Mouse (Mus musculus) liver, embryonic 14.5 days (tissue): ENCODE measurements around the gene Ropn1l. TPM values are rescaled to one million over a fixed set of nuclear protein-coding genes. Genes with fewer than 3 reads are reported as not detected.

Experiments
- ATAC-seq: fragments of 200-750 bp; cut with Nextera tagmentation; 2 replicates; pipeline ENCODE4 v1.8.0; 2017; ENCODE audit warnings: moderate number of reproducible peaks, mild to moderate bottlenecking, moderate library complexity; ENCODE audit not compliant: insufficient read depth
- DNase-seq, 3 experiments: peaks; one replicate each; pipeline ENCODE4 v3.0.0-alpha.2; 2012 to 2013; ENCODE audit warnings: low read depth in 3 of 3, low spot score in 3 of 3
- H3K27ac ChIP-seq: fragments of 300-500 bp; sonication (generic); 2 replicates; pipeline ENCODE4 v1.5.1; 2014; ENCODE audit warnings: moderate library complexity, mild to moderate bottlenecking, control low read depth, inconsistent platforms
- H3K27me3 ChIP-seq: fragments of 300-500 bp; sonication (generic); 2 replicates; pipeline ENCODE4 v1.6.1; 2014; ENCODE audit warnings: mild to moderate bottlenecking, low read length, moderate library complexity; ENCODE audit not compliant: control insufficient read depth, insufficient read depth
- H3K36me3 ChIP-seq: fragments of 300-500 bp; sonication (generic); replicated peaks from 2 replicates; pipeline ENCODE4 v1.6.1; 2014; ENCODE audit warnings: low read depth; ENCODE audit not compliant: control insufficient read depth, insufficient read depth
- H3K4me1 ChIP-seq, 2 experiments: fragments of 200-500 bp in 1 of 2; fragments of 300-500 bp in 1 of 2; sonication (generic) in 1 of 2; replicated peaks; 2 replicates each; pipeline ENCODE4 v1.6.1; 2012 to 2014; ENCODE audit warnings: antibody characterized with exemption in 1 of 2, inconsistent platforms in 1 of 2, low read length in 1 of 2; ENCODE audit not compliant: control insufficient read depth in 2 of 2, insufficient read depth in 2 of 2
- H3K4me2 ChIP-seq: fragments of 300-500 bp; sonication (generic); 2 replicates; pipeline ENCODE4 v1.6.1; 2014; ENCODE audit warnings: low read depth, mild to moderate bottlenecking, control low read depth, moderate library complexity
- H3K4me3 ChIP-seq, 2 experiments: fragments of 200-500 bp in 1 of 2; fragments of 300-500 bp in 1 of 2; sonication (generic) in 1 of 2; 2 replicates each; pipeline ENCODE4 v1.5.1; 2012 to 2014; ENCODE audit warnings: low read depth in 2 of 2, low read length in 2 of 2, mild to moderate bottlenecking in 2 of 2, control low read depth in 1 of 2, inconsistent platforms in 1 of 2, moderate library complexity in 1 of 2; ENCODE audit not compliant: insufficient read depth in 1 of 2
- H3K9ac ChIP-seq: fragments of 300-500 bp; sonication (generic); replicated peaks from 2 replicates; pipeline ENCODE4 v1.6.1; 2014; ENCODE audit warnings: mild to moderate bottlenecking, control low read depth, moderate library complexity
- H3K9me3 ChIP-seq: fragments of 300-500 bp; sonication (generic); 2 replicates; pipeline ENCODE4 v1.6.1; 2016; ENCODE audit warnings: low read length, mixed read lengths; ENCODE audit not compliant: control insufficient read depth
- CTCF ChIP-seq: IDR thresholded peaks from 2 replicates; pipeline ENCODE4 v1.5.1; 2016; ENCODE audit warnings: antibody characterized with exemption, low read depth, control low read depth
- EP300 ChIP-seq: IDR thresholded peaks from 2 replicates; pipeline ENCODE4 v1.6.1; 2016; ENCODE audit warnings: antibody characterized with exemption, low read depth
- WGBS: fragments of 180-500 bp; shearing (Covaris S2); extraction: QIAGEN DNeasy Blood & Tissue Kit; methylation state at CpG from one replicate; pipeline ENCODE4 v1.1.7; 2014; ENCODE audit not compliant: insufficient replicate concordance; 5-methylcytosine and 5-hydroxymethylcytosine counted together
- polyA plus RNA-seq, 2 experiments: library from polyadenylated mRNA; depleted of rRNA in 1 of 2; stranded (reverse) in 1 of 2; unstranded in 1 of 2; fragments of >200 nt; fragmentation: Nextera tagmentation in 1 of 2; extraction: Ambion mirVana in 1 of 2; gene quantifications; 2 replicates each; pipeline versions ENCODE4 v1.2.1 to v1.2.3; 2012 to 2014

Gene Ropn1l
- polyA plus RNA-seq, 2 experiments: 1.0 to 2.7 TPM

DNA sequence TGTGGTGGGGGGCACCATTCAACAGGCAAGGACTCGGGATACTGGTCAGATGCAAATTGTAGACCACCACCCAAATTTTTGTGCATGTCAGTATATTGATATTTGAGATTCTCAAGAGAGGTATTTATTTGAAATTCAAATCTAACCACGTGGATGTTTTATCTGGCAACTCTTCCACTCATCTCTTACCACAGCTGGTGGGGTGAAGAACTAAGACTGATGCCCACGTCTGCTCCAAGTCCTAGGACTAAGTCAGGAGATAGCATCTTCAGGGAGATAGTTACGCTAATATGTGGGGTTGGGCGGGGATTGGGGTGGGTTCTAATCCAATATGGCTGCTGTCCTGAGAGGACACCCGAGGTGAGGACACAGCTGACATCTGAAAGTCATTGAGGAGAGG is 41.1 kb downstream of the Ropn1l start:
- DNase-seq: no peak
- no peak overlapping the region for H3K4me2 ChIP-seq
- H3K36me3 ChIP-seq: no peaks in the 10 kb centered on the region
- 50% methylated on average over 6 of the region's 6 CpGs for WGBS
- no peaks in the 10 kb centered on the region for H3K9me3 ChIP-seq
- no peak overlapping the region for H3K4me3 ChIP-seq
- no peaks in the 10 kb centered on the region for H3K27me3 ChIP-seq
- ATAC-seq: no peak
- TF ChIP-seq EP300: no peak
- no peak for TF ChIP-seq CTCF
- H3K27ac ChIP-seq: no peak overlapping the region
- peaks cover 0 to 2% of the 10 kb centered on the region in 2 experiments; a peak in 2 of 4 replicates for H3K4me1 ChIP-seq
- no peak overlapping the region for H3K9ac ChIP-seq

GRCm38 (mm10) chr15:31407490-31407889 is 46.0 kb downstream of the Ropn1l start:
- DNase-seq: peak in 2 of 3 experiments; percentile 16 to 26
- Histone ChIP-seq H3K9me3 (no peaks in the 10 kb centered on the region), H3K4me2 (no peak overlapping the region), H3K27ac (no peak overlapping the region), H3K9ac (no peak overlapping the region), H3K27me3 (no peaks in the 10 kb centered on the region), H3K4me1 (peaks cover 0 to 4% of the 10 kb centered on the region in 2 experiments; a peak in 2 of 4 replicates), H3K36me3 (no peaks in the 10 kb centered on the region), H3K4me3 (no peak overlapping the region)
- 51% methylated on average over 4 of the region's 4 CpGs for WGBS
- TF ChIP-seq EP300 (no peak), CTCF (no peak)
- peak; percentile 72 for ATAC-seq

DNA sequence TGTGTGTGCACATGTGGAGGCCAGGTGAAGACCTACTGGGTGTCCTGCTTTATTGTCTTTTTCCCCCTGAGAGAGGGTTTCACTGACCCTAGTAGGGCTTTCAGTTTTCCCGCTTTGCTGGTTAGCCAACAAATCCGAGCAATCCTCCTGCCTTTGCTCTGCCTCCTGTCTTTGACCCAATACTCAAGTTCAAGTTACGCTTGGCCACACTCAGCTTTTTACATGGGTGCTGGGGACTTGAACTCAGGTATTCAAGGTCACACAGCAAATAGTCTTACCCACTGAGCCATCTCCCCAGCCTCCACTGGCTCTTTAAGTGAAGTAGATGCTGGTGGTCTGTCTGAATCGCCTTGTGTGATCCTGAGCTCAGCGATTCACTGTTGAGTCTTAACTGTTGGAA is 46.7 kb downstream of the Ropn1l start:
- no peak overlapping the region for H3K4me3 ChIP-seq
- DNase-seq: no peak
- no peaks in the 10 kb centered on the region for H3K27me3 ChIP-seq
- H3K27ac ChIP-seq: no peak overlapping the region
- H3K36me3 ChIP-seq: no peaks in the 10 kb centered on the region
- H3K9ac ChIP-seq: no peak overlapping the region
- TF ChIP-seq CTCF (no peak), EP300 (no peak)
- ATAC-seq: no peak
- H3K9me3 ChIP-seq: no peaks in the 10 kb centered on the region
- H3K4me2 ChIP-seq: no peak overlapping the region
- peaks cover 0 to 4% of the 10 kb centered on the region in 2 experiments; a peak in 2 of 4 replicates for H3K4me1 ChIP-seq
- WGBS: 62% methylated on average over 5 of the region's 5 CpGs

DNA sequence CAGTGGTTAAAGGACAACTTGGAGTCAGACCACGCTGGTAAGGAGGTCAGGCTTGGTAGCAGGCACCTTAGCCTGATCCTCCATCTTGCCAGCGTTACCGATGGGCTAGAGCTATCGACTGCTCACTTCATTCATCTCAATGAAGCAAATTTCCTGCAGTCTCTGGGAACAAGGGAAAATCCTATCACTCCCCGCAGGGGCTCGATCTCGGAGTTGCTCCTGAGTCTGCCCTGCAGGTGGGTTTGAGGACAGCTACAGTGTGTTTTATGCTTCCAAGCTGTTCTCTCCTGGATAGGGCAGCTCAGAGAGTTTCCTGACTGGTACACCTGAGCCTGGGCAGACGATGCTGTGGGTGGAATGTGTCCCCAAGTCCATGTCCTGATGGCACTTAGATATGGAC is 49.2 kb downstream of the Ropn1l start:
- no peaks in the 10 kb centered on the region for H3K9me3 ChIP-seq
- H3K4me3 ChIP-seq: no peak overlapping the region
- H3K4me2 ChIP-seq: no peak overlapping the region

DNA sequence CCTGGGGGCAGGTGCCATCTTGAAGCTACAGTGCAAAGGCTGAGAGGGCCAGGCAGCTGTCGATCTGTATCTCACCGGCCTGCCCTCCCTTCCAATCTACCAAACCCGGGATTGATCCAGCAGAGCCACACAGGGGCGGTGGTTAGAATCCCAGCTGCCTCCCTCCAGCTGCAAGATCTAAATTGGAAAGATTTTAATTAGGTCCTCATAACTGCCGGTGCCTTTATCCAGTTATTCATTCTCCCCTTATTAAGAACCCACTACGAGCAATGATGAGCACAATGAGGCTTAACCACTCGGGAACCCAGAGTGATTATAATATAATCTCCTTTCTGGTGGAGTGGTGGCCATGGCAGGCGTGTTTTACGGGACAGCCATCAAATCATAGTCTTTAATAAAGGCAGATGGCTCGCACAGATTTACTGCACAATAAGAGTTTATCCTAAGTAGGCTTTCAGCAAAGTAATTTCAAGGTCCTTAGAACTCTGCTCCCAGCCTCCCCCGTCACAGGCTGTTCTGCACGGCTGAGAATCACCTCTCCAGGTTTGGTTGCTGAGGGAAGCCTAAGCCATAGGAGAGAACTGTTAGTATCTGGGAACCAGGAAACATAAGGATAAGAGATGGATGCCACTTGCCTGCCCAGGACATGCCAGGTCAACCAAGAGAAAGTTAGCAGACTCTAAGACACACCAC is 51.2 kb downstream of the Ropn1l start:
- WGBS: 68% methylated on average over 12 of the region's 12 CpGs
- H3K36me3 ChIP-seq: no peaks in the 10 kb centered on the region
- ATAC-seq (no peak), DNase-seq (no peak)
- no peak overlapping the region for H3K9ac ChIP-seq
- TF ChIP-seq EP300: no peak
- TF ChIP-seq CTCF: no peak
- H3K27ac ChIP-seq: no peak overlapping the region
- H3K4me1 ChIP-seq: peaks cover 0 to 2% of the 10 kb centered on the region in 2 experiments; a peak in 1 of 4 replicates
- no peaks in the 10 kb centered on the region for H3K9me3 ChIP-seq
- H3K4me2 ChIP-seq: no peak overlapping the region
- no peaks in the 10 kb centered on the region for H3K27me3 ChIP-seq
- H3K4me3 ChIP-seq: no peak overlapping the region

More for the DNA sequence above, 49.2 kb downstream of the Ropn1l start:
- 67% methylated on average over 8 of the region's 8 CpGs for WGBS
- TF ChIP-seq CTCF: no peak
- no peak for TF ChIP-seq EP300
- H3K36me3 ChIP-seq: no peaks in the 10 kb centered on the region
- no peak overlapping the region for H3K9ac ChIP-seq
- H3K27me3 ChIP-seq: no peaks in the 10 kb centered on the region
- no peak overlapping the region for H3K27ac ChIP-seq
- ATAC-seq (no peak), DNase-seq (no peak)
- peaks cover 0 to 4% of the 10 kb centered on the region in 2 experiments; a peak in 2 of 4 replicates for H3K4me1 ChIP-seq
